Mouse (Mus musculus): ENCODE data around the gene Large1. TPM values are rescaled to one million over a fixed set of nuclear protein-coding genes. Genes with fewer than 3 reads are reported as not detected.
"Not testable (repeated sequence)": the region's sequence is repeated elsewhere in the genome, so short reads cannot be mapped to it uniquely, and the experiment has no call there.

Gene Large1
- polyA plus RNA-seq (2015; fragmentation: Nextera tagmentation; extraction: Ambion mirVana): 7.1 and 8.4 TPM in 2 replicates

- H3K9me3 ChIP-seq (replicated peaks): no peaks in the 10 kb centered on the region
- H3K9ac ChIP-seq: peak within 1 kb of the TSS; percentile 84
- under 1% methylated on average over 84 of the region's 84 CpGs for WGBS
- peak within 1 kb of the TSS; percentile 85 for H3K4me2 ChIP-seq (replicated peaks)
- peak; percentile 100 for ATAC-seq (ENCODE audit: insufficient number of reproducible peaks, low FRiP score, low TSS enrichment, low read depth)
- H3K27ac ChIP-seq (replicated peaks): peak within 1 kb of the TSS; percentile 94
- H3K4me1 ChIP-seq: peaks cover 18% of the 10 kb centered on the region
- no peaks in the 10 kb centered on the region for H3K27me3 ChIP-seq
- peak within 1 kb of the TSS; percentile 89 for H3K4me3 ChIP-seq (replicated peaks)
- H3K36me3 ChIP-seq: no peaks in the 10 kb centered on the region
These were observed at the start of gene Large1 for GRCm38 (mm10) chr8:73353108-73353793. Gene Large1 (minus strand): TSS chr8:73353540.

DNA sequence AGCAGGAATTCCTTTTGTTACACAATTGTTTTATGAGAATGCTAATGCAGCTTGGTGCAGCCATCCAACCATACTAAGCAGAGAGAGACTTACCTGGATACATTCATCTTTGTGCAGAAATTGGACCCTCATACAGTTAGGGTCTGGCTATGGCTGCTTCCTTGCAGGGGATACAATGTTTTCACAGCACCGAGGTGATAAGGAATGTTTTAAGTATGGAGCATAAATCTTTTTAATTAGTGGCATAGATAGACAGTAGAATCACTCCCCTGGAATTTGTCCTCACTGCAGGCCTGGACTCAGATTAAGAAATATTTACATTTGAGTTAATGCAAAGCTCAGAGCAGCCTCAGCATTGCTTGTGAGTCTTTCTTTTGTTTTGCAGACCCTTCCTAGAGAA lies 47.0 kb upstream of the Large1 start:
- Histone ChIP-seq H3K9me3 (replicated peaks) (no peaks in the 10 kb centered on the region), H3K4me1 (no peaks in the 10 kb centered on the region), H3K36me3 (no peaks in the 10 kb centered on the region), H3K27me3 (no peaks in the 10 kb centered on the region), H3K27ac (replicated peaks) (no peak overlapping the region), H3K4me2 (replicated peaks) (no peak overlapping the region), H3K9ac (no peak overlapping the region), H3K4me3 (replicated peaks) (no peak overlapping the region)
- ATAC-seq (ENCODE audit: insufficient number of reproducible peaks, low FRiP score, low TSS enrichment, low read depth): no peak
- 34% methylated on average over 1 of the region's 1 CpGs for WGBS

DNA sequence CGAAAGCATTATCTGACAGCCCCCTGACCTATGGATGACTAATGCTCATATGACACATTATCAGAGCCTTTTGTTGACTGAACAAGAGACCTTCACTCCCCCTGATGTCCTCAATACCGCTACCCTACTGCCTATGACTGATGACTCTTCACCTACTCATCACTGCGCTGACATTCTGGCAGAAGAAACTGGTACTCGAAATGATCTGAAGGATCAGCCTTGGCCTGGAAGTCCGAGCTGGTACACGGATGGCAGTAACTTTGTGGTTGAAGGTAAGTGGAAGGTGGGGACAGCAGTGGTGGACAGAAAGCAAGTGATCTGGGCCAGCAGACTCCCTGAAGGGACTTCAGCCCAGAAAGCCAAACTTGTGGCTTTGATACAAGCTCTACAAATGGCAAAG lies 19.7 kb upstream of the Large1 start:
- not testable (repeated sequence) for H3K4me2 ChIP-seq (replicated peaks); H3K27me3 ChIP-seq; ATAC-seq (ENCODE audit: insufficient number of reproducible peaks, low FRiP score, low TSS enrichment, low read depth); H3K27ac ChIP-seq (replicated peaks); H3K9ac ChIP-seq; H3K36me3 ChIP-seq; H3K4me1 ChIP-seq; H3K4me3 ChIP-seq (replicated peaks); H3K9me3 ChIP-seq (replicated peaks)
- WGBS: 88% methylated on average over 6 of the region's 6 CpGs

DNA sequence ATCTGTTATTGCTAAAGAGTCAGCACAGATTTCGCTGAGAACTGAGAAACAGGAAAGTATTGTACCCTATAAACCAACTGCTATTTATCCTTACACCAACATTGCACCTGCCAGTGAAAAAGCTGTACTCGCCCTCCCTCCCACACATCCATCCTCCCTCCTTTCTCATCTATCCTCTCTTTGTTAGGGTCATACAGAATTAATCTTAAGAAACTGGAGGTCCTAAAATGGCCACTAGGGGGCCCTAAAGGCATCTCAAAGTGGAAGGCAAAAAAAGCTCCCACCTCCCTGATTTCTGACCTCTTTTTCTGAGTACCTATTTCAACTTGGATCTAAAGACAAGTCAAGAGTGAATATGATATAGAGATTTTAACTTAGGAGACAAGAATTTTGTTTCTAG lies 2.6 kb upstream of the Large1 start:
- H3K9ac ChIP-seq: no peak overlapping the region
- 19% methylated on average over 2 of the region's 2 CpGs for WGBS
- H3K4me2 ChIP-seq (replicated peaks): no peak overlapping the region

DNA sequence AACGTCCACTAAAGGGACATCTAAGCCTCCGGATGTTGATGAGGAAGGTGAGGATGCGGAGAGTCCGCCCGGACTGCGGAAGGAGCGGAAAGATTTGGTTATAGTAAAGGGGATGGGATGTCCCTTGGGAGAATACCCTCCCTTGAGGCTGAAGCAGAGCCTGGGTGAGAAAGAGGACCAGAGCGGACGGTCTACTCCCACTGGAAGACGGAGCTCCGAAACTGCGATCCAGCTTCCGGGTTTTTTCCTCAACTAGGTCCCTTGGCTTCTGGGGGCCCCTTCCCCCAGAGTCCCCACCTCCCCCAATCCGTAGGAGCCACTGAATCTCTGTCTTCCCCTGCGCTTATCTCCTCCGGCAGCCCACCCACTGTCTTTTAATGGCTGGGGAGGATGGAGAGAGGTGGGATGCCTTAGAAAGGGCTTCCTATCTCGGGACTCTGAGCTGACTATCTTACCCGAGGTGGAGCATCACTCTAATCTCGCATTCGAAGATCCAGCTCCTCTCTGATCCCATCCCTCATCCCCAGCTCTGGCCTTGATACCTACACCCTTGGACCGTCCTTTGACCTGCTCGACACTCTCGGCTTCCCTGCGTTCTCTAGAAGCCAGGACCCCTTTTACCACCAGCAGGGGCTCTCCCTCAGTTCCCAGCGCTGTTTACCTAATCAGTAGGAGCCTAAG lies 1.0 kb upstream of the Large1 start:
- no peaks in the 10 kb centered on the region for H3K27me3 ChIP-seq
- H3K36me3 ChIP-seq: no peaks in the 10 kb centered on the region
- H3K27ac ChIP-seq (replicated peaks): peak overlapping the region; percentile 79
- peak overlapping the region; percentile 35 for H3K9ac ChIP-seq
- no peaks in the 10 kb centered on the region for H3K9me3 ChIP-seq (replicated peaks)
- under 1% methylated on average over 25 of the region's 25 CpGs for WGBS
- H3K4me2 ChIP-seq (replicated peaks): peak overlapping the region; percentile 85
- peaks cover 18% of the 10 kb centered on the region for H3K4me1 ChIP-seq
- peak overlapping the region; percentile 89 for H3K4me3 ChIP-seq (replicated peaks)
- ATAC-seq (ENCODE audit: insufficient number of reproducible peaks, low FRiP score, low TSS enrichment, low read depth): no peak

More for the DNA sequence above, 2.6 kb upstream of the Large1 start:
- Histone ChIP-seq H3K27me3 (no peaks in the 10 kb centered on the region), H3K27ac (replicated peaks) (no peak overlapping the region), H3K4me3 (replicated peaks) (no peak overlapping the region), H3K36me3 (no peaks in the 10 kb centered on the region), H3K9me3 (replicated peaks) (no peaks in the 10 kb centered on the region), H3K4me1 (peaks cover 18% of the 10 kb centered on the region)
- no peak for ATAC-seq (ENCODE audit: insufficient number of reproducible peaks, low FRiP score, low TSS enrichment, low read depth)

GRCm38 (mm10) chr8:73353794-73354179 lies 447 bp upstream of the Large1 start:
- Histone ChIP-seq H3K4me3 (replicated peaks) (peak overlapping the region; percentile 89), H3K27me3 (no peaks in the 10 kb centered on the region), H3K9ac (peak overlapping the region; percentile 35), H3K4me2 (replicated peaks) (peak overlapping the region; percentile 85), H3K27ac (replicated peaks) (peak overlapping the region; percentile 79), H3K9me3 (replicated peaks) (no peaks in the 10 kb centered on the region), H3K36me3 (no peaks in the 10 kb centered on the region), H3K4me1 (peaks cover 18% of the 10 kb centered on the region)
- under 1% methylated on average over 16 of the region's 16 CpGs for WGBS
- peak; percentile 17 for ATAC-seq (ENCODE audit: insufficient number of reproducible peaks, low FRiP score, low TSS enrichment, low read depth)

- under 1% methylated on average over 56 of the region's 56 CpGs for WGBS
- no peaks in the 10 kb centered on the region for H3K36me3 ChIP-seq
- peak overlapping the region; percentile 94 for H3K27ac ChIP-seq (replicated peaks)
- H3K27me3 ChIP-seq: no peaks in the 10 kb centered on the region
- peak; percentile 30 for ATAC-seq (ENCODE audit: insufficient number of reproducible peaks, low FRiP score, low TSS enrichment, low read depth)
- H3K9me3 ChIP-seq (replicated peaks): no peaks in the 10 kb centered on the region
- peak overlapping the region; percentile 84 for H3K9ac ChIP-seq
- peak overlapping the region; percentile 89 for H3K4me3 ChIP-seq (replicated peaks)
- peak overlapping the region; percentile 85 for H3K4me2 ChIP-seq (replicated peaks)
- peaks cover 18% of the 10 kb centered on the region for H3K4me1 ChIP-seq
These were observed 836 bp downstream of the Large1 start for GRCm38 (mm10) chr8:73352301-73353107.

- Histone ChIP-seq H3K4me3 (replicated peaks) (no peak overlapping the region), H3K4me2 (replicated peaks) (no peak overlapping the region), H3K36me3 (no peaks in the 10 kb centered on the region), H3K27ac (replicated peaks) (no peak overlapping the region), H3K9me3 (replicated peaks) (no peaks in the 10 kb centered on the region), H3K4me1 (peaks cover 18% of the 10 kb centered on the region), H3K9ac (no peak overlapping the region), H3K27me3 (no peaks in the 10 kb centered on the region)
- no peak for ATAC-seq (ENCODE audit: insufficient number of reproducible peaks, low FRiP score, low TSS enrichment, low read depth)
- WGBS: 14% methylated on average over 2 of the region's 2 CpGs
These were observed 3.0 kb downstream of the Large1 start for GRCm38 (mm10) chr8:73350366-73350765.

DNA sequence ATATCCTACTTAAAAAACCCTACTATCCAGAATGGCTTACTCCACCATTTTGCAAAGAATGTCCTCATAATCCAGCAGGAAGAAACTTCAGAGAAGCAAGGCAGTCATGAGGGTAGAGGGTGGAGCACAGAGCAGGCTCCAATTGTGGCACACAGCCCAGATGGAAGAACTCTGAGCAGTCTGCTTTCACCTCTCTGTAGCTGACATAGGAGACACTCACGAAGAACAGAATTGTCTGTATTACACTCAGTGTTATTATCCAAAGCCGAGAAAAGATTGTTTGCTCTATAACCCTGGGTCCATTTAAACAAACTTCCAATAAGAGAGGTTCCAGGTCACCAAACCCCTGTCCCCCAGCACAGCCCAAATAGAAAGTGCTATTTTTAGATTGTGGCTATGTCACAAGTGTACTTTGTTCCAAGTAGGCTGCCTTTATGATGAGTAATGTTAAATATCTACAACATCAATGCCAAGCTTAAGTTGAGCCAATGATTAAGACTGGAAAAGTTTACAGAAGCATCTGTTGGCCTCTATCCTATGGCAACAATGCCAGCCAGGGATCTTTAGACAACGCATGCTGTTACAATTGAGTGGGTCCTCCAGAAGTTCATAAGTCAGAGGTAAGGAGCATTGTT lies 10.5 kb downstream of the Large1 start:
- 79% methylated on average over 3 of the region's 3 CpGs for WGBS
- no peaks in the 10 kb centered on the region for H3K9me3 ChIP-seq (replicated peaks)
- 0 out of 2 replicates have a peak, but pooled peaks cover 6% of the 10 kb centered on the region for H3K4me1 ChIP-seq
- no peak overlapping the region for H3K27ac ChIP-seq (replicated peaks)
- H3K9ac ChIP-seq: no peak overlapping the region
- no peaks in the 10 kb centered on the region for H3K36me3 ChIP-seq
- H3K4me2 ChIP-seq (replicated peaks): no peak overlapping the region
- H3K27me3 ChIP-seq: no peaks in the 10 kb centered on the region
- ATAC-seq (ENCODE audit: insufficient number of reproducible peaks, low FRiP score, low TSS enrichment, low read depth): no peak
- no peak overlapping the region for H3K4me3 ChIP-seq (replicated peaks)

- Histone ChIP-seq H3K4me2 (replicated peaks) (no peak overlapping the region), H3K9ac (no peak overlapping the region), H3K4me3 (replicated peaks) (no peak overlapping the region), H3K9me3 (replicated peaks) (no peaks in the 10 kb centered on the region), H3K36me3 (no peaks in the 10 kb centered on the region), H3K4me1 (no peaks in the 10 kb centered on the region), H3K27me3 (no peaks in the 10 kb centered on the region), H3K27ac (replicated peaks) (no peak overlapping the region)
- 67% methylated on average over 1 of the region's 1 CpGs for whole genome bisulfite sequencing
- no peak for ATAC-seq (ENCODE audit: insufficient number of reproducible peaks, low FRiP score, low TSS enrichment, low read depth)
These were observed 16.5 kb downstream of the Large1 start for GRCm38 (mm10) chr8:73336845-73337244.

DNA sequence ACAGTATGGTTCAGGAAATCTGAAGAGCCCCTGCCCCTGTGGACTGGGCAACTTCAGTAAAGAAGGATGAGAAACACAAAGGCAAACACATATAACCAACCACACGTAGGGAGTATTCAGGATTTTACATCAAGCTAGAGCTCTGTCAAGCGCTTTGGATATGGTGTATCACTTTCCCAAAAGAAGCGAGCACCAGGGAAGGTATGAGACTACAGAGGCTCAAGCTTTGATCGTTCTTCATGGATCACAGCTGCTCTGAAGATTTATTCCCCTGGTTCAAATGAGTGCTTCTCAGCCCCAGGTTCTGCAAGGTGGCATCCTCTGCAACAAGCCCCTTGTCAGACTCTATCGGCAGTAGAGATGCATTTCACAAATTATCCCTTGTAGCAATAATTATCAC lies 24.2 kb downstream of the Large1 start:
- Histone ChIP-seq H3K9ac (no peak overlapping the region), H3K27ac (replicated peaks) (no peak overlapping the region), H3K4me2 (replicated peaks) (no peak overlapping the region), H3K4me1 (0 out of 2 replicates have a peak, but pooled peaks cover 4% of the 10 kb centered on the region), H3K9me3 (replicated peaks) (no peaks in the 10 kb centered on the region), H3K36me3 (no peaks in the 10 kb centered on the region), H3K27me3 (no peaks in the 10 kb centered on the region), H3K4me3 (replicated peaks) (no peak overlapping the region)
- WGBS: 85% methylated on average over 5 of the region's 5 CpGs
- no peak for ATAC-seq (ENCODE audit: insufficient number of reproducible peaks, low FRiP score, low TSS enrichment, low read depth)

Measured in embryonic facial prominence, embryonic 15.5 days (tissue).